Mouse (Mus musculus): ENCODE measurements around the gene Adamts14. TPM values are rescaled to one million over a fixed set of nuclear protein-coding genes. Genes with fewer than 3 reads are reported as not detected.

Gene Adamts14
- polyA plus RNA-seq, 1 experiment from 2014 or later, result 0.64 TPM

- ATAC-seq (replicated peaks; ENCODE audit: insufficient number of reproducible peaks, low FRiP score, low TSS enrichment), result no peak
- H3K27me3 ChIP-seq (ENCODE audit: control insufficient read depth, insufficient read depth, low read length), result no peaks in the 10 kb centered on the region
- H3K27ac ChIP-seq (ENCODE audit: low read depth, low read length), result no peak overlapping the region
- H3K4me3 ChIP-seq (ENCODE audit: low read depth, low read length), result no peak overlapping the region
- no peak overlapping the region for H3K4me2 ChIP-seq
- no peak overlapping the region for H3K9ac ChIP-seq (ENCODE audit: low read depth, low read length)
- no peaks in the 10 kb centered on the region for H3K36me3 ChIP-seq (ENCODE audit: control insufficient read depth, insufficient read depth, low read length)
- no peaks in the 10 kb centered on the region for H3K9me3 ChIP-seq (replicated peaks; ENCODE audit: control insufficient read depth, low read length)
- H3K4me1 ChIP-seq (ENCODE audit: control insufficient read depth, insufficient read depth, low read length), result no peaks in the 10 kb centered on the region
- 82% methylated on average over 4 of the region's 4 CpGs for WGBS (ENCODE audit: insufficient replicate concordance)
These were observed 112.6 kb downstream of the Adamts14 start for GRCm38 (mm10) chr10:61160671-61161070.

GRCm38 (mm10) chr10:61160089-61160488, 113.1 kb downstream of the Adamts14 start:
- Histone ChIP-seq H3K27ac (ENCODE audit: low read depth, low read length) (no peak overlapping the region), H3K4me1 (ENCODE audit: control insufficient read depth, insufficient read depth, low read length) (no peaks in the 10 kb centered on the region), H3K36me3 (ENCODE audit: control insufficient read depth, insufficient read depth, low read length) (no peaks in the 10 kb centered on the region), H3K27me3 (ENCODE audit: control insufficient read depth, insufficient read depth, low read length) (no peaks in the 10 kb centered on the region), H3K9ac (ENCODE audit: low read depth, low read length) (no peak overlapping the region), H3K9me3 (replicated peaks; ENCODE audit: control insufficient read depth, low read length) (no peaks in the 10 kb centered on the region), H3K4me3 (ENCODE audit: low read depth, low read length) (no peak overlapping the region), H3K4me2 (no peak overlapping the region)
- no peak for ATAC-seq (replicated peaks; ENCODE audit: insufficient number of reproducible peaks, low FRiP score, low TSS enrichment)
- 66% methylated on average over 7 of the region's 7 CpGs for WGBS (ENCODE audit: insufficient replicate concordance)

GRCm38 (mm10) chr10:61158594-61158993, 114.6 kb downstream of the Adamts14 start:
- no peaks in the 10 kb centered on the region for H3K27me3 ChIP-seq (ENCODE audit: control insufficient read depth, insufficient read depth, low read length)

GRCm38 (mm10) chr10:61156453-61156852, 116.8 kb downstream of the Adamts14 start:
- Histone ChIP-seq H3K27ac (ENCODE audit: low read depth, low read length) (no peak overlapping the region), H3K9ac (ENCODE audit: low read depth, low read length) (no peak overlapping the region), H3K9me3 (replicated peaks; ENCODE audit: control insufficient read depth, low read length) (no peaks in the 10 kb centered on the region), H3K4me1 (ENCODE audit: control insufficient read depth, insufficient read depth, low read length) (peaks cover 3% of the 10 kb centered on the region; the same call in 1 of the 2 replicates), H3K4me3 (ENCODE audit: low read depth, low read length) (no peak overlapping the region), H3K4me2 (no peak overlapping the region), H3K27me3 (ENCODE audit: control insufficient read depth, insufficient read depth, low read length) (no peaks in the 10 kb centered on the region), H3K36me3 (ENCODE audit: control insufficient read depth, insufficient read depth, low read length) (no peaks in the 10 kb centered on the region)
- ATAC-seq (replicated peaks; ENCODE audit: insufficient number of reproducible peaks, low FRiP score, low TSS enrichment), result no peak
- 84% methylated on average over 2 of the region's 2 CpGs for WGBS (ENCODE audit: insufficient replicate concordance)

More at GRCm38 (mm10) chr10:61158594-61158993, 114.6 kb downstream of the Adamts14 start:
- ATAC-seq (replicated peaks; ENCODE audit: insufficient number of reproducible peaks, low FRiP score, low TSS enrichment), result no peak
- no peak overlapping the region for H3K4me3 ChIP-seq (ENCODE audit: low read depth, low read length)
- no peak overlapping the region for H3K27ac ChIP-seq (ENCODE audit: low read depth, low read length)
- H3K4me1 ChIP-seq (ENCODE audit: control insufficient read depth, insufficient read depth, low read length), result no peaks in the 10 kb centered on the region; the same call in 1 of the 2 replicates
- no peak overlapping the region for H3K4me2 ChIP-seq
- H3K9me3 ChIP-seq (replicated peaks; ENCODE audit: control insufficient read depth, low read length), result no peaks in the 10 kb centered on the region
- no peak overlapping the region for H3K9ac ChIP-seq (ENCODE audit: low read depth, low read length)
- no peaks in the 10 kb centered on the region for H3K36me3 ChIP-seq (ENCODE audit: control insufficient read depth, insufficient read depth, low read length)
- 73% methylated on average over 3 of the region's 3 CpGs for WGBS (ENCODE audit: insufficient replicate concordance)

GRCm38 (mm10) chr10:61155611-61156010, 117.6 kb downstream of the Adamts14 start:
- no peaks in the 10 kb centered on the region for H3K27me3 ChIP-seq (ENCODE audit: control insufficient read depth, insufficient read depth, low read length)
- H3K4me1 ChIP-seq (ENCODE audit: control insufficient read depth, insufficient read depth, low read length), result peaks cover 3% of the 10 kb centered on the region; the same call in 1 of the 2 replicates
- 71% methylated on average over 3 of the region's 3 CpGs for WGBS (ENCODE audit: insufficient replicate concordance)
- ATAC-seq (replicated peaks; ENCODE audit: insufficient number of reproducible peaks, low FRiP score, low TSS enrichment), result no peak
- no peaks in the 10 kb centered on the region for H3K36me3 ChIP-seq (ENCODE audit: control insufficient read depth, insufficient read depth, low read length)
- no peak overlapping the region for H3K27ac ChIP-seq (ENCODE audit: low read depth, low read length)
- no peak overlapping the region for H3K9ac ChIP-seq (ENCODE audit: low read depth, low read length)
- H3K4me3 ChIP-seq (ENCODE audit: low read depth, low read length), result no peak overlapping the region
- H3K4me2 ChIP-seq, result no peak overlapping the region
- no peaks in the 10 kb centered on the region for H3K9me3 ChIP-seq (replicated peaks; ENCODE audit: control insufficient read depth, low read length)

GRCm38 (mm10) chr10:61152131-61152530, 121.1 kb downstream of the Adamts14 start:
- no peak overlapping the region for H3K4me3 ChIP-seq (ENCODE audit: low read depth, low read length)
- H3K4me1 ChIP-seq (ENCODE audit: control insufficient read depth, insufficient read depth, low read length), result peaks cover 3% of the 10 kb centered on the region; the same call in 1 of the 2 replicates
- H3K36me3 ChIP-seq (ENCODE audit: control insufficient read depth, insufficient read depth, low read length), result no peaks in the 10 kb centered on the region
- H3K4me2 ChIP-seq, result no peak overlapping the region
- H3K9ac ChIP-seq (ENCODE audit: low read depth, low read length), result no peak overlapping the region
- no peak for ATAC-seq (replicated peaks; ENCODE audit: insufficient number of reproducible peaks, low FRiP score, low TSS enrichment)
- no peak overlapping the region for H3K27ac ChIP-seq (ENCODE audit: low read depth, low read length)
- no peaks in the 10 kb centered on the region for H3K27me3 ChIP-seq (ENCODE audit: control insufficient read depth, insufficient read depth, low read length)
- no peaks in the 10 kb centered on the region for H3K9me3 ChIP-seq (replicated peaks; ENCODE audit: control insufficient read depth, low read length)

GRCm38 (mm10) chr10:61150616-61151015, 122.6 kb downstream of the Adamts14 start:
- H3K4me3 ChIP-seq (ENCODE audit: low read depth, low read length), result no peak overlapping the region
- no peak for ATAC-seq (replicated peaks; ENCODE audit: insufficient number of reproducible peaks, low FRiP score, low TSS enrichment)
- H3K9me3 ChIP-seq (replicated peaks; ENCODE audit: control insufficient read depth, low read length), result no peaks in the 10 kb centered on the region
- H3K36me3 ChIP-seq (ENCODE audit: control insufficient read depth, insufficient read depth, low read length), result no peaks in the 10 kb centered on the region
- H3K27me3 ChIP-seq (ENCODE audit: control insufficient read depth, insufficient read depth, low read length), result no peaks in the 10 kb centered on the region
- no peak overlapping the region for H3K4me2 ChIP-seq
- no peak overlapping the region for H3K27ac ChIP-seq (ENCODE audit: low read depth, low read length)
- H3K9ac ChIP-seq (ENCODE audit: low read depth, low read length), result no peak overlapping the region
- H3K4me1 ChIP-seq (ENCODE audit: control insufficient read depth, insufficient read depth, low read length), result peaks cover 5% of the 10 kb centered on the region
- WGBS (ENCODE audit: insufficient replicate concordance), result 36% methylated on average over 6 of the region's 6 CpGs

- WGBS (ENCODE audit: insufficient replicate concordance), result 43% methylated on average over 3 of the region's 3 CpGs
- H3K27me3 ChIP-seq (ENCODE audit: control insufficient read depth, insufficient read depth, low read length), result no peaks in the 10 kb centered on the region
- H3K36me3 ChIP-seq (ENCODE audit: control insufficient read depth, insufficient read depth, low read length), result no peaks in the 10 kb centered on the region
- no peak overlapping the region for H3K9ac ChIP-seq (ENCODE audit: low read depth, low read length)
- H3K4me3 ChIP-seq (ENCODE audit: low read depth, low read length), result no peak overlapping the region
- no peak overlapping the region for H3K27ac ChIP-seq (ENCODE audit: low read depth, low read length)
- no peaks in the 10 kb centered on the region for H3K9me3 ChIP-seq (replicated peaks; ENCODE audit: control insufficient read depth, low read length)
- ATAC-seq (replicated peaks; ENCODE audit: insufficient number of reproducible peaks, low FRiP score, low TSS enrichment), result no peak
- H3K4me2 ChIP-seq, result no peak overlapping the region
- peaks cover 7% of the 10 kb centered on the region for H3K4me1 ChIP-seq (ENCODE audit: control insufficient read depth, insufficient read depth, low read length)
These were observed 123.8 kb downstream of the Adamts14 start for GRCm38 (mm10) chr10:61149476-61149875.
